Mouse (Mus musculus) heart, adult 2 months (tissue): ENCODE results near the gene Sap30. TPM values are rescaled to one million over a fixed set of nuclear protein-coding genes. Genes with fewer than 3 reads are reported as not detected.
A peak's percentile ranks its signal among the peaks of the same experiment; 100 is the strongest.
"Not testable (repeated sequence)": the region's sequence is repeated elsewhere in the genome, so short reads cannot be mapped to it uniquely, and the experiment has no call there.

Experiments used
- DNase-seq, 2 experiments: peaks; one replicate each; pipeline ENCODE4 v3.0.0; 2021
- H3K27ac ChIP-seq: fragments of 200-600 bp; 2 replicates; pipeline ENCODE4 v1.8.1; 2022
- H3K27me3 ChIP-seq: fragments of 200-500 bp; 2 replicates; pipeline ENCODE4 v1.6.1; 2012; ENCODE audit warnings: mild to moderate bottlenecking, low read length, inconsistent platforms, mixed read lengths; ENCODE audit not compliant: control insufficient read depth, insufficient read depth
- H3K36me3 ChIP-seq: fragments of 200-500 bp; 2 replicates; pipeline ENCODE4 v1.6.1; 2012; ENCODE audit warnings: low read length, inconsistent platforms; ENCODE audit not compliant: control insufficient read depth, insufficient read depth
- H3K4me1 ChIP-seq: fragments of 200-500 bp; 2 replicates; pipeline ENCODE4 v1.6.1; 2011; ENCODE audit warnings: low read length; ENCODE audit not compliant: control insufficient read depth, insufficient read depth
- H3K4me3 ChIP-seq: fragments of 200-600 bp; 2 replicates; pipeline ENCODE4 v1.8.1; 2022
- H3K79me2 ChIP-seq: fragments of 200-500 bp; replicated peaks from 2 replicates; pipeline ENCODE4 v1.6.1; 2012; ENCODE audit warnings: mild to moderate bottlenecking, inconsistent platforms, low read length, moderate library complexity, mixed read lengths; ENCODE audit not compliant: control insufficient read depth, insufficient read depth
- H3K9ac ChIP-seq: fragments of 200-500 bp; 2 replicates; pipeline ENCODE4 v1.6.1; 2012; ENCODE audit warnings: low read depth, mild to moderate bottlenecking, control low read depth, inconsistent platforms, low read length, mixed read lengths
- CTCF ChIP-seq: fragments of 200-600 bp; IDR thresholded peaks from 2 replicates; pipeline ENCODE4 v1.8.1; 2022; ENCODE audit warnings: antibody characterized with exemption, mild to moderate bottlenecking, moderate library complexity
- EP300 ChIP-seq: fragments of 200-500 bp; IDR thresholded peaks from 2 replicates; pipeline ENCODE4 v1.6.1; 2011; ENCODE audit warnings: low read depth, low read length, control low read depth; ENCODE audit not compliant: insufficient read depth
- POLR2A ChIP-seq: fragments of 200-500 bp; IDR thresholded peaks from 2 replicates; pipeline ENCODE4 v1.6.1; 2011; ENCODE audit warnings: mild to moderate bottlenecking, low read depth, low read length, control low read depth; ENCODE audit not compliant: insufficient read depth
- WGBS: fragments of 180-500 bp; shearing (Covaris S2); methylation state at CpG from one replicate; pipeline ENCODE4 v1.1.7; 2018; 5-methylcytosine and 5-hydroxymethylcytosine counted together
- intact Hi-C: fragments of 180-260 bp; cut with DNase I; formaldehyde crosslinking; loops from one replicate; pipeline ENCODE4 v1.15.1; 2025
- polyA plus RNA-seq: library from polyadenylated mRNA; depleted of rRNA; stranded (reverse); fragments of >200 nt; gene quantifications from 2 replicates; pipeline ENCODE4 v1.2.3, GENCODE M21; 2012
- total RNA-seq, 2 experiments: library from RNA; stranded (reverse); gene quantifications; 2 replicates each; pipeline ENCODE4 v1.2.3; 2021

Sap30 gene
- total and polyA plus RNA-seq, 3 experiments: 5.1 to 13.8 (median 11.6) TPM

DNA sequence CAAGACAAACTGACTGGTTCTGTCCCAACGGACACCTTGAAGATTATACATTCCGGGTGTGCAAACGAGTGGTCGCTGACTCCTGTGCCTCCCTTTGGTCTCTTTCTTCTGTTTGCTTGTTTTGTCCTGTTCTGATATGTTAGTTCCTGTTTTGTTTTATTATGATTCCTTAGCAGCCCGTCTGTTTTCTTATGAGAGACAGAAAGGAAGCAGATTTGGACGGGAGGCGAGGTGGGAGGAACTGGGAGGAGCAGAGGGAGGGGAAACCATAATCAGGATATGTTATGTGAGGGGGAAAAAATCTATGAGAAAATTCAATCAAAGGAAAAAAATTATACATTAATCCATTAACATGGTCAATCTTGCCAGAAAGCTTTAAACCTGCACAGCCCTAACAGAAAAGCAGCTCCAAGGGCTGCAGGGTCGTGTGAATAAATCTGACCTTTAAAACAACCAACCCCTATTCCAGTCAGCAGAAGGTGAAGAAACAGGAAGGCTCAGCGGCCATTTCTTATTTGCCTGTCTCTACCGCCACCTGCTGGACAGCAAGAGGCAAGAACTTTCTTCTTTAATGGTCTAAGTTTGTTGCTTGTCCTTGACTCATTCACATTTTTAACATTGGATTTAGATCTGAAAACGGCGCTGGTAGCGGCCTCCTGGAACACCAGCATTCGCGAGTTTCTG lies 43.1 kb upstream of the Sap30 start:
- intact Hi-C loops: loop anchor here (1.0 to 2.0 kb wide), 2 partner anchors 102 to 178 kb away; no protein-coding TSS in a partner anchor
- TF ChIP-seq POLR2A (peak; percentile 58), EP300 (peak; percentile 73), CTCF (peak; percentile 86)
- H3K4me3 ChIP-seq: peak overlapping the region; percentile 50
- peaks cover 3% of the 10 kb centered on the region for H3K4me1 ChIP-seq
- peak overlapping the region; percentile 80 for H3K27ac ChIP-seq
- H3K79me2 ChIP-seq: no peaks in the 10 kb centered on the region
- no peaks in the 10 kb centered on the region for H3K36me3 ChIP-seq
- peak overlapping the region; percentile 6 for H3K9ac ChIP-seq
- peak; percentile 85 to 88 for DNase-seq
- H3K27me3 ChIP-seq: no peaks in the 10 kb centered on the region
- 9% methylated on average over 15 of the region's 15 CpGs for WGBS

DNA sequence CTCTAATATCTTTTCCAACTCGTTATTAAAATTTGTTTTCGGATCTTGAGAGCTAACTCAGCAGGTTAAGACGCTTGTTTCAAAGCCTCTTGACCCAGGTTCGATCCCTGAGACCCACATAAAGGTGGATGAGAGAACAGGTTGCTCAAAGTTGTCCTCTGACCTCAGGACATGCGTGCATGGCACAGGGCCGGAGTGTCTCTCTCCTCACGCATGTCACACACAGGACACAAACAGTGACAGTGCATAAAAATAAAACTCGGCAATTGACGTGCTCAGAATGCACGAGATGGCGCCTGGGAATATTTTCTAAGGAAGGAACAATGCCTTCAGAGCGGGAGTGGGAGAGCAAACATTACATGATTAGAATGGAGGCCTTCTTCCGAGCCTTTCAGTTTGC lies 42.6 kb upstream of the Sap30 start:
- Histone ChIP-seq H3K4me1 (peaks cover 3% of the 10 kb centered on the region), H3K9ac (peak overlapping the region; percentile 6), H3K79me2 (no peaks in the 10 kb centered on the region), H3K4me3 (peak overlapping the region; percentile 50), H3K27me3 (no peaks in the 10 kb centered on the region), H3K27ac (peak overlapping the region; percentile 80), H3K36me3 (no peaks in the 10 kb centered on the region)
- TF ChIP-seq POLR2A: no peak
- no peak for TF ChIP-seq CTCF
- TF ChIP-seq EP300: no peak
- peak in 1 of 2 experiments; percentile 36 for DNase-seq
- WGBS: 51% methylated on average over 13 of the region's 13 CpGs
- intact Hi-C loops: loop anchor here (2.0 kb wide), 1 partner anchor 177 kb away; no protein-coding TSS in a partner anchor

DNA sequence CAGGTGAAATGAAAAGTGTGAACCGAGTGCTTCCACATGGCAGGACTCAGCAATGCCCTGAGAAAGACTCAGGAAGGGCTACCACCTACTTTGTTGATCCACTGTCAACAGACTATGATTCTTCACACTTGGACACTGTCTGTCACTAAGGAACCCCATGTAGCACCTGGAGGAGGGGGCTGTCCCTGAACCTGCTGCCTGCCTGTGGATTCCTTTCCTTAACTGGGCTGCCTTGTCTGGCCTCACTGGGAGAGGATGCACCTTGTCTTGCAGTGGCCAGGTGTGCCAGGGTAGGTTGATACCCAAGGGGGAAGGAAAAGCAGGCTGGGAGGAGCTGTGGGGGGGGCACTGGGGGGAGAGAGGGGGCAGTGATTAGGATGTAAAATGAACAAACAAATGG lies 40.4 kb upstream of the Sap30 start:
- Histone ChIP-seq H3K27ac (no peak overlapping the region), H3K9ac (no peak overlapping the region), H3K36me3 (no peaks in the 10 kb centered on the region), H3K79me2 (no peaks in the 10 kb centered on the region), H3K4me3 (no peak overlapping the region), H3K27me3 (no peaks in the 10 kb centered on the region), H3K4me1 (peaks cover 3% of the 10 kb centered on the region)
- intact Hi-C loops: no loop called here
- 94% methylated on average over 1 of the region's 1 CpGs for whole genome bisulfite sequencing
- TF ChIP-seq CTCF: no peak
- no peak for TF ChIP-seq EP300
- no peak for TF ChIP-seq POLR2A
- no peak for DNase-seq

DNA sequence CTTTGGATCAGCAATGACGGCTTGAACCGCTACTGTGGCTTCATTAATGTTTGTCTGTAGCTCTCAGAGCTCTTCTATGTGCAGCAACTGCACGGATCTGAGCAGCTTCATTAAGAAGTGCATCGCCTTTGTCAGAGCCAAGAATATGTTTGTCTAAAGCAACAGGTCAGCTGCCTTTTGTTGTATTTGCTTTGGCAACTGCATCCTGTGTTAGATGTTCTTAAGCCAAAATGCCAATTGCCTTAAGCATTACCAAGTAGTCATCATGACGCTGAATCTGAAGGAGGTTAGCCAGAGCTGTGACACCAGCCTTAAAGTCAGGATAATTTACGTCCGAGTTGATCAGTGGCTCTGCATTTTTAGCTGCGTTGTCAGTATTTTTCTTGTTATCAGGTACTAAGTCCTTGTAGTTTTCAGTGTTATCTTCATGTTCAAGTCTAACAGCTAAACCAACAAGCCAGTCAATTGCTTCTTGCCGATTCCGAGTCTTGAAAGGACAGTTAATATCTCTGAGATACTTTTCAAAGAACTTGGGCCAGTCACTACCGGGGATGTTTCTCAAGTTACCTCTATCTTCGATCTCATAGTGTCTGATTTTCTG lies 32.6 kb upstream of the Sap30 start:
- Histone ChIP-seq H3K36me3 (no peaks in the 10 kb centered on the region), H3K9ac (no peak overlapping the region), H3K27ac (no peak overlapping the region), H3K27me3 (no peaks in the 10 kb centered on the region), H3K4me3 (no peak overlapping the region), H3K4me1 (no peaks in the 10 kb centered on the region), H3K79me2 (no peaks in the 10 kb centered on the region)
- no peak for TF ChIP-seq POLR2A
- TF ChIP-seq EP300: no peak
- no peak for TF ChIP-seq CTCF
- WGBS: 54% methylated on average over 12 of the region's 12 CpGs
- intact Hi-C loops: no loop called here
- no peak for DNase-seq

DNA sequence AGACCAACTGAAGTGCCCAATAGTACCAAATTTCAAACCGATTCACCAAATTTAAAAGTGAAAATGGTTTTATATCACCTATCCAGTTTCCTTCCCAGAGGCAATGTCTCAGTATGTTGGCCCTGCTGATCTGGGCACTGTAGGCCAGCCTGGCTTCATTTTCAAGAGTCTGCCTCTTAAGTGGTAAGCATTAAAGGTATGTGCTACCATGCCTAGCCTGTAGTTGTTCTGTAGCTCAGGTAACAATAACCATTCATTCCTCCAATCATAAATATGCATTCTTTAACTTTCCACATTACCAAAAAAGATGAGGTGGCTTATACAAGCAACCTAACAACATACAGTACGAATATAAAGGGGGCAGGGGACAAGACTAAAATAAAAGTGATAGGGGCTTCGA lies 30.1 kb upstream of the Sap30 start:
- WGBS: 87% methylated on average over 3 of the region's 3 CpGs
- Histone ChIP-seq H3K36me3 (peaks cover 5% of the 10 kb centered on the region), H3K27me3 (no peaks in the 10 kb centered on the region), H3K4me1 (no peaks in the 10 kb centered on the region), H3K27ac (no peak overlapping the region), H3K79me2 (no peaks in the 10 kb centered on the region), H3K9ac (no peak overlapping the region), H3K4me3 (no peak overlapping the region)
- intact Hi-C loops: no loop called here
- TF ChIP-seq CTCF (no peak), EP300 (no peak), POLR2A (no peak)
- DNase-seq: no peak

DNA sequence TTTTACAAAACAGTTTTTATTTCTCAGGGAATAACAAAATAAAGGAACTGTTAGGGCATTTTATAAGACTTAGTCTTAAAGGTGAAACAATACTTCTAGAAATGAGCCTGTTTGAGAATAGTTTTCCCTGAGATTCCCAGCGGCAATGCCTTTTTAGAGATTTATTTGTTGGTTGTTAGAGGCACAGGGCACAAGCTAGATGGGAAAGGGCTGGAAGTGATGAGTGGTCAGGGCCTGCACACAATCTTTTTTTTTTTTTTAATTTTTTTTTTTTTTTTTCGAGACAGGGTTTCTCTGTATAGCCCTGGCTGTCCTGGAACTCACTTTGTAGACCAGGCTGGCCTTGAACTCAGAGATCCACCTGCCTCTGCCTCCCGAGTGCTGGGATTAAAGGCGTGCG lies 29.0 kb upstream of the Sap30 start:
- H3K27me3 ChIP-seq, intact Hi-C loops, H3K27ac ChIP-seq, H3K9ac ChIP-seq, H3K79me2 ChIP-seq, H3K4me1 ChIP-seq, H3K4me3 ChIP-seq, DNase-seq, H3K36me3 ChIP-seq: not testable (repeated sequence)
- 85% methylated on average over 5 of the region's 5 CpGs for WGBS

DNA sequence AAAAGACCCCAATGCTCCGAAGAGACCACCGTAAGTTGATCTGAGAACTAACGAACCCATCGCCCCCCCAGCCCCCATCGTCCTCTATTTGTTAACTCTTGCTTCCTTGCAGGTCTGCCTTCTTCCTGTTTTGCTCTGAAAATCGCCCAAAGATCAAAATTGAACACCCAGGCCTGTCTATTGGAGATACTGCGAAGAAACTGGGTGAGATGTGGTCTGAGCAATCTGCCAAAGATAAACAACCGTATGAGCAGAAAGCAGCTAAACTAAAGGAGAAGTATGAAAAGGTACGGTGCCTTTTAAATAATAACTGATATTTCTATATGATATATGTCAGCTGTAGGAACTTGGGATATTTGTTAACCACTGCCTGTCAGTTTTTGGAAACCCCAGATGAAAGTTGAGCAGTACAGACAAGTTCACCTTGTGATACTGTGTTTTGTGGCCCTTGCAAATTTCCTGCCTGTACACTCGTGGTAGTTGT lies 25.6 kb upstream of the Sap30 start:
- not testable (repeated sequence) for H3K4me1 ChIP-seq, H3K79me2 ChIP-seq, H3K27me3 ChIP-seq, DNase-seq, H3K9ac ChIP-seq, H3K36me3 ChIP-seq
- WGBS: 15% methylated on average over 10 of the region's 10 CpGs
- Histone ChIP-seq H3K27ac (peak overlapping the region; percentile 40; the same call in 1 of the 2 replicates), H3K4me3 (peak overlapping the region; percentile 80)
- intact Hi-C loops: loop anchor here (1.0 to 5.0 kb wide), 3 partner anchors 16 to 81 kb away; partner anchors contain the start of gene Sap30
